Mouse (Mus musculus) E14TG2a.4 (cell line): ENCODE results near the gene Sgsm1.

Experiments
- CTCF ChIP-seq: conservative IDR thresholded peaks from 2 replicates; pipeline ENCODE4 v1.5.1; 2014; ENCODE audit warnings: low read length
- NANOG ChIP-seq: IDR thresholded peaks from 2 replicates; pipeline ENCODE4 v1.6.1; 2014; ENCODE audit warnings: borderline replicate concordance, low read length, mixed read lengths
- POU5F1 ChIP-seq: IDR thresholded peaks from 2 replicates; pipeline ENCODE4 v1.6.1; 2014; ENCODE audit warnings: low read length, borderline replicate concordance

DNA sequence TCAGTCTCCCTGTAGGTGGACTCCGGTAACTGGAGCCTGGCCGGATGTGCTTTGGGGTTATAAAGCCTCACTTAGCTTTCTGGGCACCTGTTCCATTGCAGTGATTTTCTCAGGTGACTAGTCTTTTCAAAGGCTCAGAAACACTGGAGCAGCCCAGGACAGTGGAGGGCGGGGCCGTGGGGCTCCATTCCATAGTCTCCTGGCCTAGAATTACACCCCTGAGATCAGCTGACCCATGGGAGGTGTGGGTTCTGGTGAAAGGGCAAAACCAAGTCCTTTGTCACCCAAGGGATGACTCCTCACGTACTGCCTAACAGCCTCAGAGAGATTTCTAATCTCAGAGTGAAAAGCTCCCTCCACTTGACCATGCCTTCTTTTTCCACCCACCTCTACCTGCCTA lies 80.4 kb downstream of the Sgsm1 start:
- TF ChIP-seq CTCF: no peak
- TF ChIP-seq NANOG: no peak
- no peak for TF ChIP-seq POU5F1
